ENCODE assay signal across 12 mouse cellular contexts in genomic region chr2:162889191-162889590, GRCm38 (mm10). TPM values are rescaled to one million over a fixed set of nuclear protein-coding genes. Genes with fewer than 3 reads are reported as not detected.
DNase-seq lines count a peak whose midpoint lies in the region; ATAC-seq lines count a peak whose summit lies in the region.
"Had no signal": no experiment of that assay in that cellular context is flagged by ENCODE, and none has a peak within 500 bp of the region (broad histone marks: within the 10 kb centered on the region; RNA-seq: fewer than 3 reads in every experiment).

No protein-coding gene starts in this region.

- H3K27ac ChIP-seq in embryonic facial prominence, embryonic 13.5 days: 0 out of 2 replicates have a peak overlapping the region, but pooled peaks have one; percentile 13
- H3K27ac ChIP-seq: hindbrain, embryonic 15.5 days; layer of hippocampus, adult 2 months had no signal

- intact Hi-C loops in left cerebral cortex, postnatal 14 days (cut with DNase I): loop anchor here (10.0 kb wide), 1 partner anchor 114 kb away; no protein-coding TSS in a partner anchor
- intact Hi-C loops in gastrocnemius, postnatal 36 days (cut with DNase I): no loop called here

- DNase-seq in cerebellum, postnatal 10 days: peak; percentile 61 to 62
- no peak for DNase-seq in cerebellum, adult 8-10 months
- DNase-seq in left cerebral cortex, postnatal 14 days (ENCODE audit: low spot score in 2 of 2): peak; percentile 34 to 55
- no peak for DNase-seq in left cerebral cortex, adult 11 months (ENCODE audit: low spot score)
- no peak for DNase-seq in adrenal gland, postnatal 4 days (ENCODE audit: low spot score in 2 of 2)
- no peak for DNase-seq in gastrocnemius, postnatal 36 days
- DNase-seq: adrenal gland, adult 2 months; cerebellum, adult 18-20 months had no signal

- no peaks in the 10 kb centered on the region for H3K9me3 ChIP-seq in embryonic facial prominence, embryonic 13.5 days
- H3K9me3 ChIP-seq: hindbrain, embryonic 15.5 days had no signal

- no peak overlapping the region for H3K9ac ChIP-seq in embryonic facial prominence, embryonic 13.5 days
- H3K9ac ChIP-seq: hindbrain, embryonic 15.5 days had no signal

- peak; percentile 67 for ATAC-seq in CD4-positive, CD25-positive, alpha-beta regulatory T cell, adult 4 months
- no peak for ATAC-seq in embryonic facial prominence, embryonic 13.5 days (ENCODE audit: insufficient number of reproducible peaks, insufficient read depth, low FRiP score, low TSS enrichment, low read depth)

- no peaks in the 10 kb centered on the region for H3K36me3 ChIP-seq in embryonic facial prominence, embryonic 13.5 days
- H3K36me3 ChIP-seq: hindbrain, embryonic 15.5 days had no signal

- WGBS in embryonic facial prominence, embryonic 13.5 days: 66% methylated on average over 7 of the region's 7 CpGs

- no peak overlapping the region for H3K4me3 ChIP-seq in embryonic facial prominence, embryonic 13.5 days
- H3K4me3 ChIP-seq: hindbrain, embryonic 15.5 days; layer of hippocampus, adult 2 months had no signal

- no peaks in the 10 kb centered on the region for H3K27me3 ChIP-seq in embryonic facial prominence, embryonic 13.5 days
- H3K27me3 ChIP-seq: hindbrain, embryonic 15.5 days had no signal

- no peak overlapping the region for H3K4me2 ChIP-seq in embryonic facial prominence, embryonic 13.5 days
- H3K4me2 ChIP-seq: hindbrain, embryonic 15.5 days had no signal

- H3K4me1 ChIP-seq in embryonic facial prominence, embryonic 13.5 days: peaks cover 3% of the 10 kb centered on the region
- H3K4me1 ChIP-seq: hindbrain, embryonic 15.5 days had no signal

RNA-seq across cellular contexts. Expression of gene Srsf6, which starts 42.1 kb away (rescaled TPM):
- total RNA-seq in left cerebral cortex, postnatal 14 days (2021): 100 to 1,000 TPM; 112 to 115 TPM
- polyA plus RNA-seq in CD4-positive, CD25-positive, alpha-beta regulatory T cell, adult 4 months (2017; shearing (Covaris generic)): 10 to 100 TPM; 21.3 to 37.8 TPM
- polyA plus RNA-seq in embryonic facial prominence, embryonic 13.5 days (2015; fragmentation: Nextera tagmentation; extraction: Ambion mirVana): 237 and 254 TPM in 2 replicates
- 100 to 1,000 TPM; 244 to 280 TPM for total RNA-seq in adrenal gland, postnatal 4 days (2021)
- 10 to 100 TPM; 35.8 to 46.8 TPM for total RNA-seq in gastrocnemius, postnatal 36 days (2021)

RNA-seq across cellular contexts. Expression of gene L3mbtl1, which starts 54.1 kb away (rescaled TPM):
- 10 to 100 TPM; 24.1 to 24.9 TPM for total RNA-seq in left cerebral cortex, postnatal 14 days (2021)
- polyA plus RNA-seq in CD4-positive, CD25-positive, alpha-beta regulatory T cell, adult 4 months (2017; shearing (Covaris generic)): under 1 TPM in 1 of 2 experiments, not detected in 1; 0.15 TPM
- 0.13 TPM in 1 of 2 replicates, not detected in the other for polyA plus RNA-seq in embryonic facial prominence, embryonic 13.5 days (2015; fragmentation: Nextera tagmentation; extraction: Ambion mirVana)
- total RNA-seq in adrenal gland, postnatal 4 days (2021): 1 to 10 TPM in 1 of 2 experiments, under 1 TPM in 1; 0.53 to 1.0 TPM
- total RNA-seq in gastrocnemius, postnatal 36 days (2021): not detected

Comparison
In these comparisons a context has a peak if more than half of its experiments do, and no peak if none do; other contexts are left out.
1. DNase-seq: peak in cerebellum, postnatal 10 days (2 of 2) and left cerebral cortex, postnatal 14 days (2 of 2); none in cerebellum, adult 8-10 months (single experiment), left cerebral cortex, adult 11 months (single experiment), adrenal gland, postnatal 4 days (0 of 2) and gastrocnemius, postnatal 36 days (0 of 2).
2. RNA of gene L3mbtl1, which starts 54.1 kb away (total RNA-seq): 24.1 to 24.9 TPM in left cerebral cortex, postnatal 14 days; 0.53 to 1.0 TPM in adrenal gland, postnatal 4 days and not detected in gastrocnemius, postnatal 36 days; every median in the first group is over 10 times any median in the second.